Mouse (Mus musculus): ENCODE data around the gene Gm7247. TPM values are rescaled to one million over a fixed set of nuclear protein-coding genes. Genes with fewer than 3 reads are reported as not detected.

Gm7247 gene
- total and polyA plus RNA-seq, 3 experiments, result not detected

DNA sequence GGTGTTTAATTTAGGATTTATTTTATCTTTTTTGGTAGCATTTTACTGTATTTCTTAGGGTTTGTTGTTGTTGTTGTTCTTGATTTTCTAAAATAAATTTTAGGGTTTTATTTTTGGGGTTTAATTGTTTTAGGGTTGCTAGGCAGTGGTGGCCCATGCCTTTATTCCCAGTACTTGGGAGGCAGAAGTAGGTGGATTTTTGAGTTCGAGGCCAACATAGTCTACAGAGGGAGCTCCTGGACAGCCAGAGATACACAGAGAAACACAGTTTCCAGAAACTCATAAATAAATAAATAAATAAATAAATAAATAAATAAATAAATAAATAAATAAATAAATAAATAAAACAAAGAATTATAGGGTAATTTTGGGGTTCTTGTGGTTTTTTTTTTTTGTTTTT lies 122.1 kb downstream of the Gm7247 start:
- Histone ChIP-seq H3K9me3 (replicated peaks; ENCODE audit: insufficient read depth, low read length) (no peaks in the 10 kb centered on the region), H3K27me3 (ENCODE audit: control insufficient read depth in 1 of 2, insufficient read depth in 2 of 2, low read length in 2 of 2) (no peaks in the 10 kb centered on the region), H3K79me2 (ENCODE audit: control insufficient read depth, insufficient read depth, low read length, poor library complexity) (no peaks in the 10 kb centered on the region), H3K4me3 (ENCODE audit: control insufficient read depth in 1 of 2, insufficient read depth in 1 of 2, low read depth in 2 of 2, low read length in 2 of 2) (no peak overlapping the region), H3K27ac (ENCODE audit: control insufficient read depth, low read depth, low read length) (no peak overlapping the region), H3K36me3 (ENCODE audit: control insufficient read depth in 1 of 2, insufficient read depth in 2 of 2, low read length in 2 of 2) (no peaks in the 10 kb centered on the region), H3K4me1 (ENCODE audit: control insufficient read depth in 1 of 2, insufficient read depth in 2 of 2, low read length in 2 of 2) (no peaks in the 10 kb centered on the region; a peak in 1 of 4 replicates), H3K9ac (ENCODE audit: control insufficient read depth, low read depth, low read length, poor library complexity, severe bottlenecking) (no peak overlapping the region)
- DNase-seq (ENCODE audit: low read depth, low spot score), result peak; percentile 17
- TF ChIP-seq CHD1 (IDR thresholded peaks at IDR 0.05; ENCODE audit: low read depth, low read length), result no peak
- TF ChIP-seq MXI1 (IDR thresholded peaks at IDR 0.05; ENCODE audit: low read depth, low read length), result no peak
- no peak for TF ChIP-seq MYC (IDR thresholded peaks at IDR 0.05; ENCODE audit: low read depth, low read length)
- TF ChIP-seq TCF12 (IDR thresholded peaks at IDR 0.05; ENCODE audit: low read depth, low read length), result no peak
- no peak for TF ChIP-seq UBTF (IDR thresholded peaks at IDR 0.05; ENCODE audit: borderline replicate concordance, insufficient read depth, low read depth, low read length)
- TF ChIP-seq NRF1 (IDR thresholded peaks at IDR 0.05; ENCODE audit: insufficient read depth, low read depth, low read length, poor library complexity, severe bottlenecking), result no peak
- no peak for TF ChIP-seq EP300 (IDR thresholded peaks at IDR 0.05; ENCODE audit: low read depth in 1 of 2, low read length in 2 of 2)
- no peak for TF ChIP-seq CTCF (IDR thresholded peaks at IDR 0.05 in 2 of 3, conservative IDR thresholded peaks at IDR 0.05 in 1 of 3; ENCODE audit: control insufficient read depth in 1 of 3, insufficient read depth in 1 of 3, low read depth in 2 of 3, low read length in 3 of 3, poor library complexity in 1 of 3, severe bottlenecking in 1 of 3)
- TF ChIP-seq RAD21 (IDR thresholded peaks at IDR 0.05; ENCODE audit: low read depth, low read length), result no peak
- no peak for TF ChIP-seq MAX (IDR thresholded peaks at IDR 0.05; ENCODE audit: low read length)
- TF ChIP-seq BHLHE40 (IDR thresholded peaks at IDR 0.05; ENCODE audit: borderline replicate concordance, low read depth, low read length), result no peak
- TF ChIP-seq ZKSCAN1 (IDR thresholded peaks at IDR 0.05; ENCODE audit: low read depth, low read length), result no peak
- TF ChIP-seq NELFE (IDR thresholded peaks at IDR 0.05; ENCODE audit: low read depth, low read length), result no peak
- TF ChIP-seq ELF1 (IDR thresholded peaks at IDR 0.05; ENCODE audit: low read depth, low read length), result no peak
- no peak for TF ChIP-seq SMC3 (IDR thresholded peaks at IDR 0.05; ENCODE audit: low read depth, low read length)

DNA sequence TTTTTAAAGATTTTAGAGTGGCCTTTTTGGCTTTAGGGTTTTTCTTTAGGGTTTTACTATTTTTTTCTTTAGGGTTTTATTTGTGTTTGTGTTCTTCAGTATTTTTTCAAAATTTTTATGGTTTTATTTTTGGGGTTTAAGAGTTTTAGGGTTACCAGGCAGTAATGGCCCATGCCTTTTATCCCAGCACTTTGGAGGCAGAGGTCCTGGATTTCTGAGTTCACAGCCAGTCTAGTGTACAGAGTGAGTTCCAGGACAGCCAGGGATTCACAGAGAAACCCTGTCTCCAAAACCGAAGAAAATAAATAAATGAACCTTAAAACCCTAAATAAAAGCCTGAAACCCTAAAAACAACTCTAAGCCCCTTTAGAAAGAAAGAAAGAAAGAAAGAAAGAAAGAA lies 124.6 kb downstream of the Gm7247 start:
- TF ChIP-seq POLR2AphosphoS2 (IDR thresholded peaks at IDR 0.05; ENCODE audit: low read length), result no peak
- TF ChIP-seq SIN3A (IDR thresholded peaks at IDR 0.05; ENCODE audit: low read length), result no peak
- TF ChIP-seq MAX (IDR thresholded peaks at IDR 0.05; ENCODE audit: low read length), result no peak
- TF ChIP-seq RCOR1 (IDR thresholded peaks at IDR 0.05; ENCODE audit: low read depth, low read length), result no peak
- TF ChIP-seq SMC3 (IDR thresholded peaks at IDR 0.05; ENCODE audit: low read depth, low read length), result no peak
- TF ChIP-seq RAD21 (IDR thresholded peaks at IDR 0.05; ENCODE audit: low read depth, low read length), result no peak
- no peak for TF ChIP-seq TCF12 (IDR thresholded peaks at IDR 0.05; ENCODE audit: low read depth, low read length)
- no peak for TF ChIP-seq MYB (IDR thresholded peaks at IDR 0.05; ENCODE audit: low read depth, low read length)
- no peak for TF ChIP-seq POLR2A (IDR thresholded peaks at IDR 0.05; ENCODE audit: control insufficient read depth in 1 of 2, insufficient read depth in 1 of 2, low read depth in 1 of 2, low read length in 2 of 2, poor library complexity in 1 of 2)
- no peak for DNase-seq (ENCODE audit: low read depth, low spot score)
- H3K27ac ChIP-seq (ENCODE audit: control insufficient read depth, low read depth, low read length), result no peak overlapping the region

More for the DNA sequence above, 124.6 kb downstream of the Gm7247 start:
- H3K36me3 ChIP-seq (ENCODE audit: control insufficient read depth in 1 of 2, insufficient read depth in 2 of 2, low read length in 2 of 2), result no peaks in the 10 kb centered on the region
- no peak overlapping the region for H3K9ac ChIP-seq (ENCODE audit: control insufficient read depth, low read depth, low read length, poor library complexity, severe bottlenecking)
- no peaks in the 10 kb centered on the region for H3K27me3 ChIP-seq (ENCODE audit: control insufficient read depth in 1 of 2, insufficient read depth in 2 of 2, low read length in 2 of 2)
- no peak overlapping the region for H3K4me3 ChIP-seq (ENCODE audit: control insufficient read depth in 1 of 2, insufficient read depth in 1 of 2, low read depth in 2 of 2, low read length in 2 of 2)
- H3K9me3 ChIP-seq (replicated peaks; ENCODE audit: insufficient read depth, low read length), result no peaks in the 10 kb centered on the region
- H3K79me2 ChIP-seq (ENCODE audit: control insufficient read depth, insufficient read depth, low read length, poor library complexity), result no peaks in the 10 kb centered on the region
- H3K4me1 ChIP-seq (ENCODE audit: control insufficient read depth in 1 of 2, insufficient read depth in 2 of 2, low read length in 2 of 2), result no peaks in the 10 kb centered on the region; a peak in 1 of 4 replicates

Data from MEL (cell line).